Mouse (Mus musculus) embryonic facial prominence, embryonic 14.5 days (tissue): Measurements from ENCODE around the gene Cdh3. TPM values are rescaled to one million over a fixed set of nuclear protein-coding genes. Genes with fewer than 3 reads are reported as not detected.

Experiments used
- ATAC-seq: fragments of 200-750 bp; cut with Nextera tagmentation; 2 replicates; pipeline ENCODE4 v1.8.0; 2017; ENCODE audit warnings: low read depth, moderate number of reproducible peaks, moderate TSS enrichment
- DNase-seq: peaks from one replicate; pipeline ENCODE4 v3.0.0-alpha.2; 2015; ENCODE audit warnings: low spot score
- H3K27ac ChIP-seq: fragments of 300-500 bp; sonication (generic); replicated peaks from 2 replicates; pipeline ENCODE4 v1.5.1; 2014; ENCODE audit warnings: low read depth, mild to moderate bottlenecking, low read length, moderate library complexity
- H3K27me3 ChIP-seq: fragments of 300-500 bp; sonication (generic); replicated peaks from 2 replicates; pipeline ENCODE4 v1.6.1; 2014; ENCODE audit warnings: low read length; ENCODE audit not compliant: control insufficient read depth, insufficient read depth
- H3K36me3 ChIP-seq: fragments of 300-500 bp; sonication (generic); 2 replicates; pipeline ENCODE4 v1.6.1; 2014; ENCODE audit warnings: low read length, mixed read lengths; ENCODE audit not compliant: control insufficient read depth, insufficient read depth
- H3K4me1 ChIP-seq: fragments of 300-500 bp; sonication (generic); 2 replicates; pipeline ENCODE4 v1.6.1; 2014; ENCODE audit warnings: antibody characterized with exemption, low read length; ENCODE audit not compliant: control insufficient read depth, insufficient read depth
- H3K4me2 ChIP-seq: fragments of 300-500 bp; sonication (generic); 2 replicates; pipeline ENCODE4 v1.6.1; 2014; ENCODE audit warnings: low read depth, mild to moderate bottlenecking, low read length, moderate library complexity, mixed read lengths
- H3K4me3 ChIP-seq: fragments of 300-500 bp; sonication (generic); 2 replicates; pipeline ENCODE4 v1.5.1; 2014; ENCODE audit warnings: low read depth, mild to moderate bottlenecking, low read length
- H3K9ac ChIP-seq: fragments of 300-500 bp; sonication (generic); 2 replicates; pipeline ENCODE4 v1.6.1; 2014; ENCODE audit warnings: low read depth, mild to moderate bottlenecking, low read length, moderate library complexity, mixed read lengths
- H3K9me3 ChIP-seq: fragments of 300-500 bp; sonication (generic); 2 replicates; pipeline ENCODE4 v1.6.1; 2016; ENCODE audit warnings: low read length; ENCODE audit not compliant: control insufficient read depth
- WGBS: fragments of 180-500 bp; shearing (Covaris S2); extraction: QIAGEN DNeasy Blood & Tissue Kit; methylation state at CpG from one replicate; pipeline ENCODE4 v1.1.7; 2014; 5-methylcytosine and 5-hydroxymethylcytosine counted together
- polyA plus RNA-seq: library from polyadenylated mRNA; unstranded; fragments of >200 nt; fragmentation: Nextera tagmentation; extraction: Ambion mirVana; gene quantifications from 2 replicates; pipeline ENCODE4 v1.2.1, GENCODE M21; 2014

The Cdh3 gene
- polyA plus RNA-seq, 1 experiment from 2014 or later, result 9.8 TPM

- Histone ChIP-seq H3K4me3 (no peak overlapping the region), H3K27ac (no peak overlapping the region), H3K9ac (no peak overlapping the region), H3K36me3 (no peaks in the 10 kb centered on the region), H3K9me3 (peaks cover 3% of the 10 kb centered on the region; the same call in 1 of the 2 replicates), H3K27me3 (no peaks in the 10 kb centered on the region), H3K4me2 (no peak overlapping the region), H3K4me1 (peaks cover 14% of the 10 kb centered on the region; the same call in 1 of the 2 replicates)
- ATAC-seq, result no peak
- WGBS, result 80% methylated on average over 4 of the region's 4 CpGs
- no peak for DNase-seq
Observed at GRCm38 (mm10) chr8:106530566-106530965, 19.9 kb downstream of the Cdh3 start.

GRCm38 (mm10) chr8:106533709-106534108 lies 23.0 kb downstream of the Cdh3 start:
- peaks cover 3% of the 10 kb centered on the region; the same call in 1 of the 2 replicates for H3K9me3 ChIP-seq
- H3K36me3 ChIP-seq, result 0 out of 2 replicates have a peak, but pooled peaks cover 10% of the 10 kb centered on the region
- H3K27ac ChIP-seq, result peak overlapping the region; percentile 16; the same call in 1 of the 2 replicates
- H3K9ac ChIP-seq, result no peak overlapping the region
- WGBS, result 57% methylated on average over 7 of the region's 7 CpGs
- H3K27me3 ChIP-seq, result no peaks in the 10 kb centered on the region
- no peak overlapping the region for H3K4me2 ChIP-seq
- DNase-seq (peak; percentile 24), ATAC-seq (no peak)
- peaks cover 12% of the 10 kb centered on the region; the same call in 1 of the 2 replicates for H3K4me1 ChIP-seq
- H3K4me3 ChIP-seq, result no peak overlapping the region

GRCm38 (mm10) chr8:106534449-106534848 lies 23.8 kb downstream of the Cdh3 start:
- Histone ChIP-seq H3K4me2 (no peak overlapping the region), H3K27me3 (no peaks in the 10 kb centered on the region), H3K27ac (no peak overlapping the region), H3K36me3 (0 out of 2 replicates have a peak, but pooled peaks cover 10% of the 10 kb centered on the region), H3K9ac (no peak overlapping the region), H3K9me3 (peaks cover 3% of the 10 kb centered on the region; the same call in 1 of the 2 replicates), H3K4me1 (peaks cover 12% of the 10 kb centered on the region; the same call in 1 of the 2 replicates), H3K4me3 (no peak overlapping the region)
- DNase-seq (peak; percentile 86), ATAC-seq (0 out of 2 replicates have a peak, but pooled peaks have one; percentile 45)
- WGBS, result 37% methylated on average over 6 of the region's 6 CpGs

DNA sequence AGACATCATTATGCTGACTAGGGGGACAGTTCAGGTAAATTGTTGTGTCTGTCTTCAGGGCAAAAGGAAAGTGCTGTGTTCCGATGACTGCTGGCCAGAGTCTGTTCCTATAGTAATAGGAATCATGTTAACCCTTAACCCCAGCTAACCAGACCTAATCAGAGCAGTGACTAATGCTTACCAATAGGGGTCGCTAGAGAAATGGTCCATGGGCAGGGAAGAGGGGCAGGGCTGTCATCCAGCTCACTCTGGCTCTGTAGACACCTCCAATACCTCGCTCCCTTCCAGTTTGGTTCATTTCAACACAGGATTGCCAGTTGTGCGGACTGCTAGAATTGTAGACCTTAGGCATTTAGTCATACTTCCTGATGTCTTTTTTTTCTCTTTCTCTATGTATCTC lies 24.8 kb downstream of the Cdh3 start:
- DNase-seq (no peak), ATAC-seq (no peak)
- Histone ChIP-seq H3K27ac (no peak overlapping the region), H3K4me3 (no peak overlapping the region), H3K4me2 (no peak overlapping the region), H3K36me3 (0 out of 2 replicates have a peak, but pooled peaks cover 10% of the 10 kb centered on the region), H3K9ac (no peak overlapping the region), H3K4me1 (peaks cover 12% of the 10 kb centered on the region; the same call in 1 of the 2 replicates), H3K27me3 (no peaks in the 10 kb centered on the region), H3K9me3 (peaks cover 3% of the 10 kb centered on the region; the same call in 1 of the 2 replicates)
- 72% methylated on average over 4 of the region's 4 CpGs for WGBS

DNA sequence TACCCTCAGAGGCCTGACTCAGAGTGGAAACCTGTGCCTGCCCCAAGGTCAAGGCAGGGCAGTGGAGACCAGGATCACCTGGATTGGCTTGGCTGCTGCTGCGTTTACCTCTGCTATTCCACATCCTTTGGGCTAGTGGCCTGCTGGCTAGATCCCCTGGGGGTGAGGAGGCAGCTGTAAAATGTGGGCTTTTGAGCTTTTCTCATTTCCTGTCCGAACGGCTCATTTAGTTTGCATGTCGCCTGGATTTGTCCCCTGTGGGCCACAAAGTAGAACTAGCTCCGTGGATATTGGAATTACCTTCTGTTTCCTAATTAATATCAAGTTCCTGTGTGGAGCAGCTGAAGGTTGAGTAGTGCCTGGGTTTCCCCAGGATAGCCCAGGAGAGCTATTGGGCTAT lies 28.5 kb downstream of the Cdh3 start:
- no peak for ATAC-seq
- Histone ChIP-seq H3K36me3 (peaks cover 23% of the 10 kb centered on the region), H3K4me2 (no peak overlapping the region), H3K4me3 (no peak overlapping the region), H3K27ac (no peak overlapping the region), H3K4me1 (peaks cover under 1% of the 10 kb centered on the region; the same call in 1 of the 2 replicates), H3K9ac (no peak overlapping the region), H3K27me3 (no peaks in the 10 kb centered on the region), H3K9me3 (no peaks in the 10 kb centered on the region)
- WGBS, result 61% methylated on average over 5 of the region's 5 CpGs
- no peak for DNase-seq

DNA sequence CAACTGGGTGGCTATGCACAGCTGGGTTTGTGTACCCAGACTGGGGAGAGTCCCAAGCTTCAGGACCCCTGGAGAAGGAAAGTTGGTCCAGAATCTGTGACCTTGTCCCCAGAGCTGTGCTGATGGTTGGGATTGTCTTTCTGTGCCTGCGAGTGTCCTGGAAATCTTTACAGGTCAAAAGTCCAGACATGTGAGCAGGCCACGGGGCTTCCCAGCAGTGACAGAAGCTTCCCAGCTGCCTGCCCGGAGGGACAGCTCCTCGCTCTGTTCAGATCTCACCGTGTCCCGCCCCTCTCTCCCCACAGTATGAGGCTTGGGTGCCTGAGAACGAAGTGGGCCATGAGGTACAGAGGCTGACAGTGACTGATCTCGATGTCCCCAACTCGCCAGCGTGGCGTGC lies 30.3 kb downstream of the Cdh3 start:
- ATAC-seq (no peak), DNase-seq (no peak)
- no peaks in the 10 kb centered on the region for H3K27me3 ChIP-seq
- no peaks in the 10 kb centered on the region for H3K4me1 ChIP-seq
- H3K9ac ChIP-seq, result no peak overlapping the region
- no peak overlapping the region for H3K4me2 ChIP-seq
- no peak overlapping the region for H3K27ac ChIP-seq
- H3K4me3 ChIP-seq, result no peak overlapping the region
- peaks cover 38% of the 10 kb centered on the region for H3K36me3 ChIP-seq
- 76% methylated on average over 9 of the region's 11 CpGs for WGBS
- H3K9me3 ChIP-seq, result no peaks in the 10 kb centered on the region

DNA sequence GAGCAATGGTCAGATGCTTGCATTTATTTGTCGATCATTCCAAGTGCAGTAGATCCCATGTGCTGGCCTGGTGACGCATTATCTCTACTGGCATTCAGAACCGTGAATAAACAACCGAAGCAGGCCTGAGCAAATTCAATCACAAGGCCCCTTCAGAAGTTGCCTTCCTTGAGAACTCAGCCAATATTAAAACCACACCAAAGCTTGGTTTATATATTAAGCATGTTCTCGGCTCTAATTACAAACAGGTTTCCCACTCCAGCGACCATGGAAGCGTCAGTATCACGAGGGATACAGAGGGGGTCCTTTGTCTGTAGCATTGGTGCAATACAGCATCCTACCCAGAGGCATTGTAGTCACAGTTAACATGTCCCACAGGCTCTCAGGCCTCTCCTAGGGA lies 32.4 kb downstream of the Cdh3 start:
- Histone ChIP-seq H3K9ac (no peak overlapping the region), H3K9me3 (no peaks in the 10 kb centered on the region), H3K27ac (no peak overlapping the region), H3K4me1 (no peaks in the 10 kb centered on the region), H3K27me3 (no peaks in the 10 kb centered on the region), H3K4me2 (no peak overlapping the region), H3K4me3 (no peak overlapping the region), H3K36me3 (peaks cover 32% of the 10 kb centered on the region)
- WGBS, result 43% methylated on average over 8 of the region's 8 CpGs
- ATAC-seq (peak; percentile 53; the same call in 1 of the 2 replicates), DNase-seq (peak; percentile 77)

DNA sequence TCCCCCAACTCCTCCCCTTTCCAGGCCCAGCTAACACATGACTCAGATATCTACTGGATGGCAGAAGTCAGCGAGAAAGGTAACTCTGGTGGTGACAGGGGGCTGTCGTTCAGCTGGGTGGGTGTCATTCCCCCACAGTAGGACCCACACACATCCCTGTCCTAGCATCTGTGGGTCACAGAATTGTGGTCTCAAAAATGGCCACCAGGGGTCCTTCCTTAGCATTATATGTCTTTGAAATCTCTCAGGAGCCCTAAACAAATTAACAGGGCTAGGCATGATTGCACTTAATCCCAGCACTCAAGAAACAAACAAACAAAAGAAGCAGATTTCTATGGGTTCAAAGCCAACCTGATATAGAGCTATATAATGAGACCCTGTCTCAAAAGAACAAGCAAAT lies 34.5 kb downstream of the Cdh3 start:
- H3K27me3 ChIP-seq, result no peaks in the 10 kb centered on the region
- H3K4me2 ChIP-seq, result no peak overlapping the region
- H3K9ac ChIP-seq, result no peak overlapping the region
- H3K9me3 ChIP-seq, result no peaks in the 10 kb centered on the region
- H3K4me3 ChIP-seq, result no peak overlapping the region
- no peak for ATAC-seq
- DNase-seq, result no peak
- no peaks in the 10 kb centered on the region for H3K4me1 ChIP-seq
- H3K36me3 ChIP-seq, result peaks cover 28% of the 10 kb centered on the region
- no peak overlapping the region for H3K27ac ChIP-seq
- 74% methylated on average over 2 of the region's 2 CpGs for WGBS

DNA sequence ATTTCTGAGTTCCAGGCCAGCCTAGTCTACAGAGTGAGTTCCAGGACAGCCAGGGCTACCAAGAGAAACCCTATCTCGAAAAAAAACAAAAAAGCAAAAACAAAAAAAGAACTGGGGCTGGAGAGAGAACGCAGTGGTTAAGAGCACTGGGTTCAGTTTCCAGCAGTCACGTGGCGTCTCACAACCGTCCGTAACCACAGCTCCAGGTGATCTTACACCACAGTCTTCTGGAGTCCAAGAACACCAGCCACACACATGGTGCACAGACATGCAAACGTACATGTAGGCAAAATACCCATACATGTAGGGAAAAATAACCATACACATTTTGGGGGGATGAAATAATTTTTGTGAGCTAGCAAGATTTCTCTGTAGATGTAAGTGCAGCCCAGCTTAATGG lies 36.1 kb downstream of the Cdh3 start:
- 78% methylated on average over 7 of the region's 7 CpGs for WGBS
- DNase-seq, result no peak
- ATAC-seq, result no peak
- no peak overlapping the region for H3K4me2 ChIP-seq
- H3K36me3 ChIP-seq, result peaks cover 23% of the 10 kb centered on the region
- H3K4me1 ChIP-seq, result no peaks in the 10 kb centered on the region
- no peaks in the 10 kb centered on the region for H3K27me3 ChIP-seq
- H3K9me3 ChIP-seq, result no peaks in the 10 kb centered on the region
- no peak overlapping the region for H3K4me3 ChIP-seq
- no peak overlapping the region for H3K27ac ChIP-seq
- no peak overlapping the region for H3K9ac ChIP-seq
